ENCODE assay signal across 16 mouse cellular contexts in genomic region chr11:78849859-78850258, GRCm38 (mm10).
"Had no signal": no experiment of that assay in that cellular context is flagged by ENCODE, and none has a peak within 500 bp of the region (broad histone marks: within the 10 kb centered on the region; RNA-seq: fewer than 3 reads in every experiment).

No protein-coding gene starts in this region.

- H3K27me3 ChIP-seq: liver, embryonic 15.5 days; lung, embryonic 15.5 days; midbrain, embryonic 13.5 days; midbrain, embryonic 15.5 days; neural tube, embryonic 12.5 days had no signal

- H3K36me3 ChIP-seq: liver, embryonic 15.5 days; lung, embryonic 15.5 days; midbrain, embryonic 13.5 days; midbrain, embryonic 15.5 days; neural tube, embryonic 12.5 days had no signal

- H3K4me1 ChIP-seq: lung, embryonic 15.5 days; neural tube, embryonic 12.5 days had no signal

- H3K4me2 ChIP-seq: liver, embryonic 15.5 days; lung, embryonic 15.5 days; midbrain, embryonic 11.5 days; midbrain, embryonic 13.5 days; midbrain, embryonic 15.5 days; neural tube, embryonic 12.5 days had no signal

- ATAC-seq: liver, postnatal 0 days; lung, postnatal 0 days; midbrain, embryonic 13.5 days; midbrain, embryonic 15.5 days had no signal

- H3K27ac ChIP-seq: liver, embryonic 15.5 days; lung, embryonic 15.5 days; macrophage; midbrain, embryonic 13.5 days; midbrain, embryonic 15.5 days; neural tube, embryonic 12.5 days had no signal

- DNase-seq: liver, postnatal 0 days; lung, adult 2 months; lung, postnatal 14 days; lung, postnatal 36 days; right cerebral cortex, postnatal 14 days; thymus, postnatal 14 days; thymus, postnatal 36 days had no signal

- H3K9ac ChIP-seq: liver, embryonic 15.5 days; liver, postnatal 0 days; lung, embryonic 15.5 days; midbrain, embryonic 13.5 days; midbrain, embryonic 15.5 days; neural tube, embryonic 12.5 days had no signal

- H3K9me3 ChIP-seq: liver, embryonic 15.5 days; lung, embryonic 15.5 days; megakaryocyte, embryonic 14.5 days; midbrain, embryonic 13.5 days; midbrain, embryonic 15.5 days; neural tube, embryonic 12.5 days had no signal

- H3K4me3 ChIP-seq: liver, embryonic 15.5 days; lung, embryonic 15.5 days; megakaryocyte, embryonic 14.5 days; midbrain, embryonic 13.5 days; midbrain, embryonic 15.5 days; neural tube, embryonic 12.5 days had no signal
